Mouse (Mus musculus): Measurements from ENCODE around the gene Vmn2r12.
A peak's percentile ranks its signal among the peaks of the same experiment; 100 is the strongest.
"Not testable (repeated sequence)": the region's sequence is repeated elsewhere in the genome, so short reads cannot be mapped to it uniquely, and the experiment has no call there.

Vmn2r12 gene

GRCm38 (mm10) chr5:109097850-109098249 lies at the start of gene Vmn2r12:
TSS of gene Vmn2r12 (minus strand) at chr5:109097950.
- not testable (repeated sequence) for H3K4me3 ChIP-seq (replicated peaks; ENCODE audit: low read length); H3K27me3 ChIP-seq (ENCODE audit: insufficient read depth, low read length); H3K4me1 ChIP-seq (replicated peaks; ENCODE audit: low read depth, low read length); H3K36me3 ChIP-seq (ENCODE audit: insufficient read depth, low read length); H3K9me3 ChIP-seq (ENCODE audit: low read length)

GRCm38 (mm10) chr5:109139546-109139945 lies 41.8 kb upstream of the Vmn2r12 start:
- no peaks in the 10 kb centered on the region for H3K36me3 ChIP-seq (ENCODE audit: insufficient read depth, low read length)
- TF ChIP-seq CTCF (conservative IDR thresholded peaks at IDR 0.05; ENCODE audit: low read length), result peak; percentile 17; the same call in 1 of the 2 replicates
- TF ChIP-seq POU5F1 (IDR thresholded peaks at IDR 0.05; ENCODE audit: borderline replicate concordance, low read length), result no peak
- no peaks in the 10 kb centered on the region for H3K9me3 ChIP-seq (ENCODE audit: low read length)
- no peak overlapping the region for H3K4me3 ChIP-seq (replicated peaks; ENCODE audit: low read length)
- no peaks in the 10 kb centered on the region for H3K27me3 ChIP-seq (ENCODE audit: insufficient read depth, low read length)
- H3K4me1 ChIP-seq (replicated peaks; ENCODE audit: low read depth, low read length), result no peaks in the 10 kb centered on the region

- H3K9me3 ChIP-seq (ENCODE audit: low read length), result peaks cover 17% of the 10 kb centered on the region
- no peak overlapping the region for H3K4me3 ChIP-seq (replicated peaks; ENCODE audit: low read length)
- H3K27me3 ChIP-seq (ENCODE audit: insufficient read depth, low read length), result no peaks in the 10 kb centered on the region
- H3K4me1 ChIP-seq (replicated peaks; ENCODE audit: low read depth, low read length), result no peaks in the 10 kb centered on the region
- TF ChIP-seq POU5F1 (IDR thresholded peaks at IDR 0.05; ENCODE audit: borderline replicate concordance, low read length) (no peak), CTCF (conservative IDR thresholded peaks at IDR 0.05; ENCODE audit: low read length) (no peak), NANOG (IDR thresholded peaks at IDR 0.05; ENCODE audit: borderline replicate concordance, low read length) (no peak)
- no peaks in the 10 kb centered on the region for H3K36me3 ChIP-seq (ENCODE audit: insufficient read depth, low read length)
Measured at GRCm38 (mm10) chr5:109136731-109137130, 39.0 kb upstream of the Vmn2r12 start.

- not testable (repeated sequence) for H3K4me3 ChIP-seq (replicated peaks; ENCODE audit: low read length); H3K27me3 ChIP-seq (ENCODE audit: insufficient read depth, low read length); H3K36me3 ChIP-seq (ENCODE audit: insufficient read depth, low read length); H3K9me3 ChIP-seq (ENCODE audit: low read length); H3K4me1 ChIP-seq (replicated peaks; ENCODE audit: low read depth, low read length)
- TF ChIP-seq POU5F1 (IDR thresholded peaks at IDR 0.05; ENCODE audit: borderline replicate concordance, low read length), result peak; percentile 66; the same call in 1 of the 2 replicates
- TF ChIP-seq NANOG (IDR thresholded peaks at IDR 0.05; ENCODE audit: borderline replicate concordance, low read length), result peak; percentile 91
Measured at GRCm38 (mm10) chr5:109096482-109096881, 1.3 kb downstream of the Vmn2r12 start.

GRCm38 (mm10) chr5:109072016-109072415 lies 25.7 kb downstream of the Vmn2r12 start:
- not testable (repeated sequence) for H3K4me3 ChIP-seq (replicated peaks; ENCODE audit: low read length); H3K36me3 ChIP-seq (ENCODE audit: insufficient read depth, low read length); H3K9me3 ChIP-seq (ENCODE audit: low read length); H3K27me3 ChIP-seq (ENCODE audit: insufficient read depth, low read length); H3K4me1 ChIP-seq (replicated peaks; ENCODE audit: low read depth, low read length)
- TF ChIP-seq CTCF (conservative IDR thresholded peaks at IDR 0.05; ENCODE audit: low read length), result peak; percentile 69

GRCm38 (mm10) chr5:109059469-109059868 lies 38.3 kb downstream of the Vmn2r12 start, which contains the start of gene Vmn2r11:
TSS of gene Vmn2r11 (minus strand) at chr5:109059569.
- H3K4me3 ChIP-seq (replicated peaks; ENCODE audit: low read length); H3K4me1 ChIP-seq (replicated peaks; ENCODE audit: low read depth, low read length); H3K36me3 ChIP-seq (ENCODE audit: insufficient read depth, low read length); H3K27me3 ChIP-seq (ENCODE audit: insufficient read depth, low read length); H3K9me3 ChIP-seq (ENCODE audit: low read length): not testable (repeated sequence)

GRCm38 (mm10) chr5:109055286-109055685 lies 42.5 kb downstream of the Vmn2r12 start:
- TF ChIP-seq CTCF (conservative IDR thresholded peaks at IDR 0.05; ENCODE audit: low read length), result no peak
- TF ChIP-seq NANOG (IDR thresholded peaks at IDR 0.05; ENCODE audit: borderline replicate concordance, low read length), result no peak
- no peak for TF ChIP-seq POU5F1 (IDR thresholded peaks at IDR 0.05; ENCODE audit: borderline replicate concordance, low read length)
- Histone ChIP-seq H3K36me3 (ENCODE audit: insufficient read depth, low read length) (no peaks in the 10 kb centered on the region), H3K4me3 (replicated peaks; ENCODE audit: low read length) (no peak overlapping the region), H3K4me1 (replicated peaks; ENCODE audit: low read depth, low read length) (no peaks in the 10 kb centered on the region), H3K27me3 (ENCODE audit: insufficient read depth, low read length) (no peaks in the 10 kb centered on the region), H3K9me3 (ENCODE audit: low read length) (no peaks in the 10 kb centered on the region)

All from E14TG2a.4 (cell line).